12 mouse cellular contexts compared by ENCODE assay signal in genomic region chr5:90608906-90609305, GRCm38 (mm10). TPM values are rescaled to one million over a fixed set of nuclear protein-coding genes. Genes with fewer than 3 reads are reported as not detected.
DNase-seq lines count a peak whose midpoint lies in the region; ATAC-seq and TF ChIP-seq lines count a peak whose summit lies in the region.
"Had no signal": no experiment of that assay in that cellular context is flagged by ENCODE, and none has a peak within 500 bp of the region (broad histone marks: within the 10 kb centered on the region; RNA-seq: fewer than 3 reads in every experiment).

No protein-coding gene starts in this region.

- H3K27me3 ChIP-seq in intestine, embryonic 14.5 days (replicated peaks; ENCODE audit: control insufficient read depth, insufficient read depth, low read length) = no peaks in the 10 kb centered on the region
- H3K27me3 ChIP-seq in intestine, postnatal 0 days (replicated peaks; ENCODE audit: control insufficient read depth, insufficient read depth, low read length) = no peaks in the 10 kb centered on the region
- no peaks in the 10 kb centered on the region for H3K27me3 ChIP-seq in heart, embryonic 15.5 days
- no peaks in the 10 kb centered on the region for H3K27me3 ChIP-seq in liver, embryonic 16.5 days (ENCODE audit: control insufficient read depth, insufficient read depth, low read depth, low read length)
- H3K27me3 ChIP-seq: midbrain, embryonic 12.5 days had no signal

- no peak overlapping the region for H3K4me3 ChIP-seq in intestine, embryonic 14.5 days (ENCODE audit: low read depth, low read length)
- H3K4me3 ChIP-seq in intestine, postnatal 0 days (ENCODE audit: low read depth, low read length) = no peak overlapping the region
- H3K4me3 ChIP-seq in heart, embryonic 15.5 days = no peak overlapping the region
- no peak overlapping the region for H3K4me3 ChIP-seq in liver, embryonic 16.5 days (ENCODE audit: low read depth, low read length)
- H3K4me3 ChIP-seq: midbrain, embryonic 12.5 days had no signal

- WGBS in intestine, embryonic 14.5 days = 33% methylated on average over 11 of the region's 11 CpGs
- WGBS in intestine, postnatal 0 days = 17% methylated on average over 11 of the region's 11 CpGs
- 32% methylated on average over 11 of the region's 11 CpGs for WGBS in heart, embryonic 15.5 days
- 34% methylated on average over 11 of the region's 11 CpGs for WGBS in liver, embryonic 16.5 days (ENCODE audit: insufficient replicate concordance)

- peak; percentile 64 for DNase-seq in intestine, embryonic 14.5 days (ENCODE audit: low spot score)
- DNase-seq in Muller cell, postnatal 12 days (ENCODE audit: inconsistent ontology term) = peak; percentile 51
- no peak for DNase-seq in yolk sac, embryonic 10.5 days (ENCODE audit: low spot score)
- DNase-seq in MN1 (ENCODE audit: low spot score) = no peak
- DNase-seq: cerebellum, adult 9-11 months had no signal

- ATAC-seq in intestine, embryonic 14.5 days (replicated peaks; ENCODE audit: low FRiP score, low TSS enrichment, low read depth) = peak; percentile 84
- no peak for ATAC-seq in intestine, postnatal 0 days
- no peak for ATAC-seq in heart, embryonic 15.5 days (replicated peaks; ENCODE audit: insufficient number of reproducible peaks, insufficient read depth, low FRiP score, low read depth)
- ATAC-seq in liver, embryonic 16.5 days (ENCODE audit: low read depth) = peak; percentile 9; the same call in 1 of the 2 replicates
- ATAC-seq in activated CD4-positive, CD25-positive, alpha-beta regulatory T cell, adult 4 months = no peak

- no peaks in the 10 kb centered on the region for H3K36me3 ChIP-seq in intestine, embryonic 14.5 days (ENCODE audit: control insufficient read depth, insufficient read depth, low read length)
- peaks cover 9% of the 10 kb centered on the region for H3K36me3 ChIP-seq in intestine, postnatal 0 days (ENCODE audit: control insufficient read depth, insufficient read depth)
- H3K36me3 ChIP-seq in heart, embryonic 15.5 days = no peaks in the 10 kb centered on the region
- H3K36me3 ChIP-seq in liver, embryonic 16.5 days (ENCODE audit: control insufficient read depth, insufficient read depth) = no peaks in the 10 kb centered on the region
- H3K36me3 ChIP-seq: midbrain, embryonic 12.5 days had no signal

- H3K4me2 ChIP-seq in intestine, embryonic 14.5 days (ENCODE audit: low read length) = no peak overlapping the region
- no peak overlapping the region for H3K4me2 ChIP-seq in intestine, postnatal 0 days (replicated peaks; ENCODE audit: low read depth)
- no peak overlapping the region for H3K4me2 ChIP-seq in heart, embryonic 15.5 days
- H3K4me2 ChIP-seq in liver, embryonic 16.5 days (ENCODE audit: low read depth, low read length) = no peak overlapping the region
- H3K4me2 ChIP-seq: midbrain, embryonic 12.5 days had no signal

- peaks cover 17% of the 10 kb centered on the region for H3K4me1 ChIP-seq in intestine, embryonic 14.5 days (replicated peaks; ENCODE audit: control insufficient read depth, insufficient read depth, low read length)
- 0 out of 2 replicates have a peak, but pooled peaks cover 5% of the 10 kb centered on the region for H3K4me1 ChIP-seq in intestine, postnatal 0 days (replicated peaks; ENCODE audit: control insufficient read depth, insufficient read depth, low read length)
- H3K4me1 ChIP-seq in heart, embryonic 15.5 days (replicated peaks) = no peaks in the 10 kb centered on the region
- no peaks in the 10 kb centered on the region for H3K4me1 ChIP-seq in liver, embryonic 16.5 days (ENCODE audit: control insufficient read depth, low read depth, low read length)
- H3K4me1 ChIP-seq: midbrain, embryonic 12.5 days had no signal

- no peak overlapping the region for H3K9ac ChIP-seq in intestine, embryonic 14.5 days (ENCODE audit: low read length)
- no peak overlapping the region for H3K9ac ChIP-seq in intestine, postnatal 0 days (ENCODE audit: low read depth, low read length)
- no peak overlapping the region for H3K9ac ChIP-seq in heart, embryonic 15.5 days
- H3K9ac ChIP-seq in liver, embryonic 16.5 days (ENCODE audit: low read depth, low read length) = no peak overlapping the region
- H3K9ac ChIP-seq: midbrain, embryonic 12.5 days had no signal

- no peak for TF ChIP-seq CTCF in intestine, postnatal 0 days (IDR thresholded peaks at IDR 0.05; ENCODE audit: low read depth)

- H3K9me3 ChIP-seq in intestine, embryonic 14.5 days (ENCODE audit: control insufficient read depth, low read length) = no peaks in the 10 kb centered on the region
- no peaks in the 10 kb centered on the region for H3K9me3 ChIP-seq in intestine, postnatal 0 days (ENCODE audit: control insufficient read depth)
- H3K9me3 ChIP-seq in heart, embryonic 15.5 days (replicated peaks) = no peaks in the 10 kb centered on the region
- H3K9me3 ChIP-seq in liver, embryonic 16.5 days (replicated peaks; ENCODE audit: control insufficient read depth, low read length) = no peaks in the 10 kb centered on the region
- H3K9me3 ChIP-seq: midbrain, embryonic 12.5 days had no signal

- H3K27ac ChIP-seq in intestine, embryonic 14.5 days (ENCODE audit: low read depth) = no peak overlapping the region
- H3K27ac ChIP-seq in intestine, postnatal 0 days (ENCODE audit: low read depth, low read length) = no peak overlapping the region
- H3K27ac ChIP-seq in heart, embryonic 15.5 days = 0 out of 2 replicates have a peak overlapping the region, but pooled peaks have one; percentile 21
- H3K27ac ChIP-seq in liver, embryonic 16.5 days (ENCODE audit: low read length) = no peak overlapping the region
- H3K27ac ChIP-seq: midbrain, embryonic 12.5 days; stomach, postnatal 0 days had no signal

RNA-seq across cellular contexts. Expression of gene Rassf6, which starts 31.6 kb away (rescaled TPM):
- 11.7 and 12.0 TPM in 2 replicates for polyA plus RNA-seq in intestine, embryonic 14.5 days (2014; fragmentation: Nextera tagmentation; extraction: Ambion mirVana)
- 28.7 and 30.7 TPM in 2 replicates for polyA plus RNA-seq in intestine, postnatal 0 days (2015; fragmentation: Nextera tagmentation; extraction: Ambion mirVana)
- 0.49 and 2.4 TPM in 2 replicates for polyA plus RNA-seq in heart, embryonic 15.5 days (2015; fragmentation: Nextera tagmentation; extraction: Ambion mirVana)
- 5.8 and 6.7 TPM in 2 replicates for polyA plus RNA-seq in liver, embryonic 16.5 days (2015; fragmentation: Nextera tagmentation; extraction: Ambion mirVana)
- 1 to 10 TPM in 1 of 2 experiments, under 1 TPM in 1; 0.91 to 1.1 TPM for polyA plus RNA-seq in activated CD4-positive, CD25-positive, alpha-beta regulatory T cell, adult 4 months (2017; shearing (Covaris generic))

RNA-seq across cellular contexts. Expression of gene 5830473C10Rik, which starts 48.0 kb away (rescaled TPM):
- 0.18 and 0.20 TPM in 2 replicates for polyA plus RNA-seq in intestine, embryonic 14.5 days (2014; fragmentation: Nextera tagmentation; extraction: Ambion mirVana)
- 0.35 and 0.63 TPM in 2 replicates for polyA plus RNA-seq in intestine, postnatal 0 days (2015; fragmentation: Nextera tagmentation; extraction: Ambion mirVana)
- polyA plus RNA-seq in heart, embryonic 15.5 days (2015; fragmentation: Nextera tagmentation; extraction: Ambion mirVana) = not detected in 2 replicates
- polyA plus RNA-seq in liver, embryonic 16.5 days (2015; fragmentation: Nextera tagmentation; extraction: Ambion mirVana) = 1.5 and 1.8 TPM in 2 replicates
- not detected for polyA plus RNA-seq in activated CD4-positive, CD25-positive, alpha-beta regulatory T cell, adult 4 months (2017; shearing (Covaris generic))
- polyA plus RNA-seq: midbrain, embryonic 12.5 days; neural tube, embryonic 14.5 days; stomach, postnatal 0 days had no signal

Comparison
In these comparisons a context has a peak if more than half of its experiments do, and no peak if none do; other contexts are left out.
1. ATAC-seq: peak in intestine, embryonic 14.5 days (single experiment) and liver, embryonic 16.5 days (single experiment); none in intestine, postnatal 0 days (single experiment), heart, embryonic 15.5 days (single experiment) and activated CD4-positive, CD25-positive, alpha-beta regulatory T cell, adult 4 months (single experiment).
2. DNase-seq: peak in intestine, embryonic 14.5 days (single experiment) and Muller cell, postnatal 12 days (single experiment); none in yolk sac, embryonic 10.5 days (single experiment) and MN1 (single experiment).